Mouse (Mus musculus) liver, postnatal 0 days (tissue): ENCODE results near the gene Pom121l2. TPM values are rescaled to one million over a fixed set of nuclear protein-coding genes. Genes with fewer than 3 reads are reported as not detected.

Experiments
- ATAC-seq: fragments of 200-750 bp; cut with Nextera tagmentation; 2 replicates; pipeline ENCODE4 v1.8.0; 2017; ENCODE audit warnings: mild to moderate bottlenecking, moderate library complexity
- DNase-seq: peaks from one replicate; pipeline ENCODE4 v3.0.0-alpha.2; 2016
- H3K27ac ChIP-seq: fragments of 300-500 bp; sonication (generic); 2 replicates; pipeline ENCODE4 v1.5.1; 2014; ENCODE audit warnings: antibody characterized with exemption, moderate library complexity, mild to moderate bottlenecking, low read depth
- H3K27me3 ChIP-seq: fragments of 300-500 bp; sonication (generic); 2 replicates; pipeline ENCODE4 v1.6.1; 2014; ENCODE audit warnings: low read length, control low read depth, mixed read lengths; ENCODE audit not compliant: insufficient read depth
- H3K36me3 ChIP-seq: fragments of 300-500 bp; sonication (generic); replicated peaks from 2 replicates; pipeline ENCODE4 v1.6.1; 2014; ENCODE audit warnings: mild to moderate bottlenecking, control low read depth, low read length, moderate library complexity, mixed read lengths; ENCODE audit not compliant: insufficient read depth
- H3K4me1 ChIP-seq: fragments of 300-500 bp; sonication (generic); 2 replicates; pipeline ENCODE4 v1.6.1; 2014; ENCODE audit warnings: antibody characterized with exemption, mild to moderate bottlenecking, control low read depth; ENCODE audit not compliant: insufficient read depth
- H3K4me2 ChIP-seq: fragments of 300-500 bp; sonication (generic); 2 replicates; pipeline ENCODE4 v1.6.1; 2014; ENCODE audit warnings: low read depth, mild to moderate bottlenecking, low read length, moderate library complexity, mixed read lengths
- H3K4me3 ChIP-seq: fragments of 300-500 bp; sonication (generic); 2 replicates; pipeline ENCODE4 v1.5.1; 2014; ENCODE audit warnings: low read depth, low read length
- H3K9ac ChIP-seq: fragments of 300-500 bp; sonication (generic); replicated peaks from 2 replicates; pipeline ENCODE4 v1.6.1; 2014; ENCODE audit warnings: mild to moderate bottlenecking, moderate library complexity
- H3K9me3 ChIP-seq: fragments of 300-500 bp; sonication (generic); 2 replicates; pipeline ENCODE4 v1.6.1; 2016; ENCODE audit warnings: mild to moderate bottlenecking, control low read depth, low read length, mixed read lengths
- CTCF ChIP-seq: sonication (generic); IDR thresholded peaks from 2 replicates; pipeline ENCODE4 v1.5.1; 2016; ENCODE audit warnings: antibody characterized with exemption, low read depth
- EP300 ChIP-seq: IDR thresholded peaks from 2 replicates; pipeline ENCODE4 v1.6.1; 2016; ENCODE audit warnings: antibody characterized with exemption, low read depth, mild to moderate bottlenecking
- WGBS: fragments of 180-500 bp; shearing (Covaris S2); extraction: QIAGEN DNeasy Blood & Tissue Kit; methylation state at CpG from one replicate; pipeline ENCODE4 v1.1.7; 2014; ENCODE audit not compliant: insufficient replicate concordance; 5-methylcytosine and 5-hydroxymethylcytosine counted together
- polyA plus RNA-seq: library from polyadenylated mRNA; unstranded; fragments of >200 nt; fragmentation: Nextera tagmentation; extraction: Ambion mirVana; gene quantifications from 2 replicates; pipeline ENCODE4 v1.2.1, GENCODE M21; 2015

The Pom121l2 gene
- polyA plus RNA-seq, 1 experiment from 2014 or later, result not detected

GRCm38 (mm10) chr13:21992550-21992949, 11.6 kb downstream of the Pom121l2 start:
- Histone ChIP-seq H3K4me2 (no peak overlapping the region), H3K36me3 (no peaks in the 10 kb centered on the region), H3K27me3 (peaks cover 31% of the 10 kb centered on the region), H3K27ac (no peak overlapping the region), H3K9me3 (peaks cover 3% of the 10 kb centered on the region; the same call in 1 of the 2 replicates), H3K9ac (no peak overlapping the region), H3K4me3 (no peak overlapping the region), H3K4me1 (peaks cover 16% of the 10 kb centered on the region)
- TF ChIP-seq CTCF (no peak), EP300 (no peak)
- ATAC-seq (no peak), DNase-seq (no peak)
- 78% methylated on average over 5 of the region's 5 CpGs for WGBS

DNA sequence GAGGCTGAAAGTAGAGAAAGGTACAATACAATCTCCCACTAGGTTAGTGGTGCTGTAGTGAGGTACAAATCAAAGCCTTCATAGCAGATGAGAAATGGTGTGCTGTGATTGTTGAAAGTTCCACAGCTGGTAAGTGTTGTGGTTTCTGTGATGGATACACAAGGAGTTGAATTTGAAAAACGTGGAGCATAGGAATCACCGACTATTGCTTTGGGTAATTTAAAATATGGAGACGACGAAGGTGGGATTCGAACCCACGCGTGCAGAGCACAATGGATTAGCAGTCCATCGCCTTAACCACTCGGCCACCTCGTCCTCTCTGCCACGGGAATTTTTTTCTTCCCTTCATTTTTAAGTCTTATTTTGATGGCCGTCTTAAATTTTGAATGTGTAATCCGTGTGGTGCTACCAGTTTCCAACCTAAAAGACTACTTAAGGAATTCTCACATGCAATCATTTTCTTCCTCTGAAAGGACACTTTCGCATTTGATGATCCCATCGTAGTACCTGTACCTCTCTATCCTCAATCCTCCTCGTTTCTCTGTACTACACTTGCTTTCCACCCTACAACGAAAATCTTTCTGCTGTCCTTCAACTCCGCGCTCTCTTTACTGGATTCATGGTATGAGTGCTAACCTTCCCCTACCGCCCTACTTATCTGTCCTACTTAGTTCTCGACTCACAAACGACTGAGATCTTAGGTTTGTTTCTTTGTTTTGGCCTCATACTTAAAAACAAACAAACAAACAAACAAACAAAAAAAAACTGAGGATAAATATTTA, 13.2 kb downstream of the Pom121l2 start:
- Histone ChIP-seq H3K4me2 (peak overlapping the region; percentile 66; the same call in 1 of the 2 replicates), H3K4me3 (no peak overlapping the region), H3K9ac (no peak overlapping the region), H3K9me3 (peaks cover 3% of the 10 kb centered on the region; the same call in 1 of the 2 replicates), H3K4me1 (peaks cover 16% of the 10 kb centered on the region), H3K36me3 (no peaks in the 10 kb centered on the region), H3K27me3 (peaks cover 46% of the 10 kb centered on the region), H3K27ac (no peak overlapping the region)
- DNase-seq (peak; percentile 46), ATAC-seq (0 out of 2 replicates have a peak, but pooled peaks have one; percentile 13)
- TF ChIP-seq EP300 (no peak), CTCF (no peak)
- WGBS, result 2% methylated on average over 22 of the region's 22 CpGs

- Histone ChIP-seq H3K9me3 (peaks cover 3% of the 10 kb centered on the region; the same call in 1 of the 2 replicates), H3K27me3 (peaks cover 54% of the 10 kb centered on the region), H3K27ac (no peak overlapping the region), H3K4me3 (peak overlapping the region; percentile 44), H3K4me1 (peaks cover 16% of the 10 kb centered on the region), H3K9ac (no peak overlapping the region; the same call in 1 of the 2 replicates), H3K4me2 (peak overlapping the region; percentile 66), H3K36me3 (no peaks in the 10 kb centered on the region)
- ATAC-seq (no peak), DNase-seq (no peak)
- TF ChIP-seq EP300 (no peak), CTCF (no peak)
- 5% methylated on average over 8 of the region's 8 CpGs for WGBS
These were observed 13.9 kb downstream of the Pom121l2 start for GRCm38 (mm10) chr13:21994896-21995295.

GRCm38 (mm10) chr13:21995331-21995914, 14.4 kb downstream of the Pom121l2 start:
- TF ChIP-seq EP300 (no peak), CTCF (peak; percentile 20; the same call in 1 of the 2 replicates)
- H3K9ac ChIP-seq, result no peak overlapping the region; the same call in 1 of the 2 replicates
- peaks cover 57% of the 10 kb centered on the region for H3K27me3 ChIP-seq
- peaks cover 3% of the 10 kb centered on the region; the same call in 1 of the 2 replicates for H3K9me3 ChIP-seq
- no peaks in the 10 kb centered on the region for H3K36me3 ChIP-seq
- H3K4me1 ChIP-seq, result peaks cover 16% of the 10 kb centered on the region
- no peak overlapping the region for H3K27ac ChIP-seq
- peak overlapping the region; percentile 66 for H3K4me2 ChIP-seq
- 0% methylated on average over 21 of the region's 21 CpGs for WGBS
- DNase-seq (peak; percentile 44), ATAC-seq (peak; percentile 51; the same call in 1 of the 2 replicates)
- H3K4me3 ChIP-seq, result peak overlapping the region; percentile 44

DNA sequence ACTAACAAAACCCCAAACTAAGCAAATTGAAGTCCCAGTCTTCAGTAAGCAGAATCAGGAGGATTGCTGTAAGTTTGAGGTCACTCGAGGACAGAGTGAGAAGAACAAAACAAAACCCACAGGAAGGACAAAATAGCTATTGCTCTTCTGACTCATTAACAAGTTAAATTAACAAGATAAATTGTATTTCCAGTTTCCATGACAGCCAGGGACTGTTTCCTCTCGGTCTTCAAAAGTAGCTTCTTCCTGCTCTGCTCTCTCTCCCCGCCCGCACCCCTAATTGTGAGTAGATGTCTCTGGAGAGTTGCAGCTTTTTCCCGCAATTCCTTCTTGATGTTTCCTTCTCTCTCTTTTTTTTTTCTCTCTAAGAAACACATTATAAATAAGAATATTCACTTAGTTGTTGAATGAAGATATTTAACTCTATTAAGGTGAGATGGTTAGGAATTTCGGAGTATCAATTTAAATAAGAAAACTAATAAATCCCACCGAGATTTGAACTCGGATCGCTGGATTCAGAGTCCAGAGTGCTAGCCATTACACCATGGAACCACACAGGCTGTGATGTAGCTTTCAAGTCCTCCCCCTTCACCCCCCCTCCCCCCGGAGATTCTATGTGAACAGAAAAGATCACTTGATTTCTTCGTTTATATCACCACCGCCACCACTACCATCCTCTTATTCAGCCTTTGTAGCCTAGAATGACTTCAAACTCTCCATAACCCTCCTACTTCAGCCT, 15.3 kb downstream of the Pom121l2 start:
- H3K9ac ChIP-seq, result no peak overlapping the region
- H3K4me2 ChIP-seq, result peak overlapping the region; percentile 66
- H3K9me3 ChIP-seq, result no peaks in the 10 kb centered on the region
- peaks cover 20% of the 10 kb centered on the region for H3K4me1 ChIP-seq
- ATAC-seq (no peak), DNase-seq (peak; percentile 59)
- no peak overlapping the region for H3K27ac ChIP-seq
- peak overlapping the region; percentile 44 for H3K4me3 ChIP-seq
- TF ChIP-seq EP300 (no peak), CTCF (no peak)
- WGBS, result 3% methylated on average over 12 of the region's 12 CpGs
- H3K27me3 ChIP-seq, result peaks cover 65% of the 10 kb centered on the region
- H3K36me3 ChIP-seq, result no peaks in the 10 kb centered on the region

DNA sequence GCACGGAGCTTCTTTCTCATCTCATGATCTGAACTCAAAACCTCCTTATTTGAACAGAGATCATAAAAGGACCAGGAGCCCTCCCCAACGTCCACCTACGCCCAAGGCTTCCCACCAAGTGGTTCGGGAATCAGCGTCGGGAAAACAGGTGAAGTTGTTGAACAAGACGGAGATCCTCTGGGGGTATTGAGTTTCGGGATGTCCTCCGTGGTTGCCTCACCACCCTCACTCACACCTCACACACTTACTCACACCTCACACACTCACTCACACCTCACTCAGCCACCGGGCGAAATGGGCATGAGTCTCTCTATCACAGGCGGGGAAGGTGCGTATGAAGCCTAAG, 15.8 kb downstream of the Pom121l2 start:
- DNase-seq (no peak), ATAC-seq (no peak)
- Histone ChIP-seq H3K4me3 (peak overlapping the region; percentile 9; the same call in 1 of the 2 replicates), H3K27me3 (peaks cover 66% of the 10 kb centered on the region), H3K9me3 (no peaks in the 10 kb centered on the region), H3K36me3 (no peaks in the 10 kb centered on the region), H3K4me1 (peaks cover 20% of the 10 kb centered on the region), H3K9ac (no peak overlapping the region), H3K4me2 (peak overlapping the region; percentile 66), H3K27ac (no peak overlapping the region)
- TF ChIP-seq EP300 (no peak), CTCF (no peak)
- 2% methylated on average over 13 of the region's 13 CpGs for WGBS
